Mouse (Mus musculus): ENCODE data around the gene Pgd. TPM values are rescaled to one million over a fixed set of nuclear protein-coding genes. Genes with fewer than 3 reads are reported as not detected.

Pgd gene
- polyA plus RNA-seq, 1 experiment from 2014 or later: 50.6 TPM

GRCm38 (mm10) chr4:149163196-149163595 is 3.4 kb downstream of the Pgd start:
- Histone ChIP-seq H3K9ac (replicated peaks; ENCODE audit: low read length) (no peak overlapping the region), H3K27ac (replicated peaks; ENCODE audit: low read depth, low read length) (no peak overlapping the region), H3K36me3 (ENCODE audit: control insufficient read depth, insufficient read depth, low read length) (peaks cover 54% of the 10 kb centered on the region), H3K9me3 (ENCODE audit: control insufficient read depth, low read length) (no peaks in the 10 kb centered on the region), H3K4me3 (replicated peaks; ENCODE audit: low read depth, low read length) (no peak overlapping the region), H3K4me2 (ENCODE audit: low read length) (no peak overlapping the region), H3K4me1 (ENCODE audit: control insufficient read depth, insufficient read depth, low read length) (peaks cover 8% of the 10 kb centered on the region; the same call in 1 of the 2 replicates), H3K27me3 (ENCODE audit: control insufficient read depth, insufficient read depth, low read length) (no peaks in the 10 kb centered on the region)
- 66% methylated on average over 1 of the region's 1 CpGs for WGBS
- no peak for DNase-seq
- no peak for ATAC-seq (ENCODE audit: low FRiP score, low TSS enrichment)

GRCm38 (mm10) chr4:149161166-149161565 is 5.4 kb downstream of the Pgd start:
- H3K9ac ChIP-seq (replicated peaks; ENCODE audit: low read length): no peak overlapping the region
- peaks cover 73% of the 10 kb centered on the region for H3K36me3 ChIP-seq (ENCODE audit: control insufficient read depth, insufficient read depth, low read length)
- no peak overlapping the region for H3K4me2 ChIP-seq (ENCODE audit: low read length)
- no peaks in the 10 kb centered on the region for H3K27me3 ChIP-seq (ENCODE audit: control insufficient read depth, insufficient read depth, low read length)
- H3K9me3 ChIP-seq (ENCODE audit: control insufficient read depth, low read length): no peaks in the 10 kb centered on the region
- H3K4me1 ChIP-seq (ENCODE audit: control insufficient read depth, insufficient read depth, low read length): peaks cover 8% of the 10 kb centered on the region; the same call in 1 of the 2 replicates
- H3K27ac ChIP-seq (replicated peaks; ENCODE audit: low read depth, low read length): no peak overlapping the region
- ATAC-seq (ENCODE audit: low FRiP score, low TSS enrichment) (no peak), DNase-seq (no peak)
- WGBS: 96% methylated on average over 6 of the region's 6 CpGs
- H3K4me3 ChIP-seq (replicated peaks; ENCODE audit: low read depth, low read length): no peak overlapping the region

- Histone ChIP-seq H3K27me3 (ENCODE audit: control insufficient read depth, insufficient read depth, low read length) (no peaks in the 10 kb centered on the region), H3K4me2 (ENCODE audit: low read length) (no peak overlapping the region), H3K36me3 (ENCODE audit: control insufficient read depth, insufficient read depth, low read length) (peaks cover 82% of the 10 kb centered on the region), H3K4me1 (ENCODE audit: control insufficient read depth, insufficient read depth, low read length) (no peaks in the 10 kb centered on the region), H3K27ac (replicated peaks; ENCODE audit: low read depth, low read length) (no peak overlapping the region), H3K4me3 (replicated peaks; ENCODE audit: low read depth, low read length) (no peak overlapping the region), H3K9me3 (ENCODE audit: control insufficient read depth, low read length) (no peaks in the 10 kb centered on the region), H3K9ac (replicated peaks; ENCODE audit: low read length) (no peak overlapping the region)
- 90% methylated on average over 13 of the region's 13 CpGs for WGBS
- DNase-seq (no peak), ATAC-seq (ENCODE audit: low FRiP score, low TSS enrichment) (no peak)
Measured at GRCm38 (mm10) chr4:149159891-149160290, 6.7 kb downstream of the Pgd start.

GRCm38 (mm10) chr4:149159203-149159602 is 7.4 kb downstream of the Pgd start:
- 88% methylated on average over 2 of the region's 2 CpGs for WGBS
- Histone ChIP-seq H3K9ac (replicated peaks; ENCODE audit: low read length) (no peak overlapping the region), H3K4me3 (replicated peaks; ENCODE audit: low read depth, low read length) (no peak overlapping the region), H3K36me3 (ENCODE audit: control insufficient read depth, insufficient read depth, low read length) (peaks cover 82% of the 10 kb centered on the region), H3K27ac (replicated peaks; ENCODE audit: low read depth, low read length) (no peak overlapping the region), H3K9me3 (ENCODE audit: control insufficient read depth, low read length) (no peaks in the 10 kb centered on the region), H3K4me2 (ENCODE audit: low read length) (no peak overlapping the region), H3K27me3 (ENCODE audit: control insufficient read depth, insufficient read depth, low read length) (no peaks in the 10 kb centered on the region), H3K4me1 (ENCODE audit: control insufficient read depth, insufficient read depth, low read length) (no peaks in the 10 kb centered on the region)
- DNase-seq (no peak), ATAC-seq (ENCODE audit: low FRiP score, low TSS enrichment) (no peak)

GRCm38 (mm10) chr4:149157415-149157973 is 9.1 kb downstream of the Pgd start:
- DNase-seq (no peak), ATAC-seq (ENCODE audit: low FRiP score, low TSS enrichment) (no peak)
- Histone ChIP-seq H3K4me1 (ENCODE audit: control insufficient read depth, insufficient read depth, low read length) (no peaks in the 10 kb centered on the region), H3K36me3 (ENCODE audit: control insufficient read depth, insufficient read depth, low read length) (peaks cover 92% of the 10 kb centered on the region), H3K27me3 (ENCODE audit: control insufficient read depth, insufficient read depth, low read length) (no peaks in the 10 kb centered on the region), H3K9ac (replicated peaks; ENCODE audit: low read length) (no peak overlapping the region), H3K9me3 (ENCODE audit: control insufficient read depth, low read length) (no peaks in the 10 kb centered on the region), H3K4me3 (replicated peaks; ENCODE audit: low read depth, low read length) (no peak overlapping the region), H3K27ac (replicated peaks; ENCODE audit: low read depth, low read length) (no peak overlapping the region), H3K4me2 (ENCODE audit: low read length) (no peak overlapping the region)
- WGBS: 96% methylated on average over 8 of the region's 8 CpGs

DNA sequence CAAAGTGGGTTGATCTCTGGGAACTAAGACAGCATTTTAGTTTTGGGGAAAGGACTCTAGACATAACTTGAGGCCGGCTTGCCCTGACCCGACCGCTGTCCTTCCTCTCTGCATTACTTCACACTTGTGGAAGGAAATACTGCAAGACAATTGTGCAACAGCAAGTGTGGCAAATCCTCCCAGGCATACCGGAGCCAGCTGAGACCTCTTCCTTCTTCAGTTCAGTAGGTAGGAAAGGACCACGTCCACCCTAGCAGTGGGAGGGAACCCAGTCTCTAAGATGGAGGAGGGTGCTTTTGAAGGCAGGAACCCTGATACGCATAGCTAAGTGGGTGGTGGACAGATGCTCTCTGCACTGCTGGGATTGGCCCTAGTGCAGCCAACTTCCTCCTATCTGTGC is 10.9 kb downstream of the Pgd start:
- no peak for ATAC-seq (ENCODE audit: low FRiP score, low TSS enrichment)
- H3K9ac ChIP-seq (replicated peaks; ENCODE audit: low read length): no peak overlapping the region
- H3K36me3 ChIP-seq (ENCODE audit: control insufficient read depth, insufficient read depth, low read length): peaks cover 97% of the 10 kb centered on the region
- no peak for DNase-seq
- no peaks in the 10 kb centered on the region for H3K9me3 ChIP-seq (ENCODE audit: control insufficient read depth, low read length)
- H3K4me1 ChIP-seq (ENCODE audit: control insufficient read depth, insufficient read depth, low read length): no peaks in the 10 kb centered on the region
- H3K27ac ChIP-seq (replicated peaks; ENCODE audit: low read depth, low read length): no peak overlapping the region
- no peaks in the 10 kb centered on the region for H3K27me3 ChIP-seq (ENCODE audit: control insufficient read depth, insufficient read depth, low read length)
- H3K4me2 ChIP-seq (ENCODE audit: low read length): no peak overlapping the region
- 95% methylated on average over 6 of the region's 6 CpGs for WGBS
- H3K4me3 ChIP-seq (replicated peaks; ENCODE audit: low read depth, low read length): no peak overlapping the region

GRCm38 (mm10) chr4:149154859-149155258 is 11.7 kb downstream of the Pgd start:
- H3K4me2 ChIP-seq (ENCODE audit: low read length): no peak overlapping the region
- no peaks in the 10 kb centered on the region for H3K4me1 ChIP-seq (ENCODE audit: control insufficient read depth, insufficient read depth, low read length)
- no peak for ATAC-seq (ENCODE audit: low FRiP score, low TSS enrichment)
- 97% methylated on average over 7 of the region's 7 CpGs for WGBS
- H3K27ac ChIP-seq (replicated peaks; ENCODE audit: low read depth, low read length): no peak overlapping the region
- no peak overlapping the region for H3K9ac ChIP-seq (replicated peaks; ENCODE audit: low read length)
- no peak overlapping the region for H3K4me3 ChIP-seq (replicated peaks; ENCODE audit: low read depth, low read length)
- H3K27me3 ChIP-seq (ENCODE audit: control insufficient read depth, insufficient read depth, low read length): no peaks in the 10 kb centered on the region
- H3K36me3 ChIP-seq (ENCODE audit: control insufficient read depth, insufficient read depth, low read length): peaks cover 97% of the 10 kb centered on the region
- no peak for DNase-seq
- H3K9me3 ChIP-seq (ENCODE audit: control insufficient read depth, low read length): no peaks in the 10 kb centered on the region

- no peaks in the 10 kb centered on the region for H3K4me1 ChIP-seq (ENCODE audit: control insufficient read depth, insufficient read depth, low read length)
- H3K9me3 ChIP-seq (ENCODE audit: control insufficient read depth, low read length): no peaks in the 10 kb centered on the region
- no peak overlapping the region for H3K4me2 ChIP-seq (ENCODE audit: low read length)
- no peak overlapping the region for H3K9ac ChIP-seq (replicated peaks; ENCODE audit: low read length)
- DNase-seq (no peak), ATAC-seq (ENCODE audit: low FRiP score, low TSS enrichment) (no peak)
- no peak overlapping the region for H3K27ac ChIP-seq (replicated peaks; ENCODE audit: low read depth, low read length)
- H3K4me3 ChIP-seq (replicated peaks; ENCODE audit: low read depth, low read length): no peak overlapping the region
- H3K27me3 ChIP-seq (ENCODE audit: control insufficient read depth, insufficient read depth, low read length): no peaks in the 10 kb centered on the region
- H3K36me3 ChIP-seq (ENCODE audit: control insufficient read depth, insufficient read depth, low read length): peaks cover 67% of the 10 kb centered on the region
- 94% methylated on average over 11 of the region's 11 CpGs for WGBS
Measured at GRCm38 (mm10) chr4:149150721-149151120, 15.8 kb downstream of the Pgd start.

DNA sequence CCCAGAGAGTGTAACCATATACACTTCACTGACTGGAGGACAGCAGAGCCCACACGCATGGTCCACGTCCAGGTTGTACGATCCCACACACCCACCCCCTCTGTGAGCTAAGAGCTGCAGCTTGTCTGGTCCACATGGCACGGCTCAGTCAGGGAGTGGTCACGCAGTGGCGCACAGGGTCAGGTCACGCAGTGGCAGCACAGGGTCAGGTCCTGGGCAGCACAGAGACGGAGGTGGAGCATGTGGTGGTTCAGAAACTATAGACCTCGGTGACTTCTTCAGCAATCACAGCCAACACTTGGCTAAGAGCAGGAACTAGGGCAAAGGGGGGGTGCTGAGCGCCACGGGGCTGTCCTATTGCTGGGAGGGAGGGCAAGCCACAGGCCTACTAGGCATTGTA is 16.3 kb downstream of the Pgd start:
- Histone ChIP-seq H3K9me3 (ENCODE audit: control insufficient read depth, low read length) (no peaks in the 10 kb centered on the region), H3K9ac (replicated peaks; ENCODE audit: low read length) (no peak overlapping the region), H3K27ac (replicated peaks; ENCODE audit: low read depth, low read length) (no peak overlapping the region), H3K4me2 (ENCODE audit: low read length) (no peak overlapping the region), H3K36me3 (ENCODE audit: control insufficient read depth, insufficient read depth, low read length) (peaks cover 62% of the 10 kb centered on the region), H3K4me1 (ENCODE audit: control insufficient read depth, insufficient read depth, low read length) (no peaks in the 10 kb centered on the region), H3K27me3 (ENCODE audit: control insufficient read depth, insufficient read depth, low read length) (no peaks in the 10 kb centered on the region), H3K4me3 (replicated peaks; ENCODE audit: low read depth, low read length) (no peak overlapping the region)
- DNase-seq (no peak), ATAC-seq (ENCODE audit: low FRiP score, low TSS enrichment) (no peak)
- 83% methylated on average over 11 of the region's 11 CpGs for WGBS
